Mouse (Mus musculus) kidney, adult 8-10 months (tissue): ENCODE results near the gene Hoxb8.
A peak's percentile ranks its signal among the peaks of the same experiment; 100 is the strongest.

Source experiments
- DNase-seq, 2 experiments: peaks; one replicate each; pipeline ENCODE4 v3.0.0; 2022

The Hoxb8 gene

DNA sequence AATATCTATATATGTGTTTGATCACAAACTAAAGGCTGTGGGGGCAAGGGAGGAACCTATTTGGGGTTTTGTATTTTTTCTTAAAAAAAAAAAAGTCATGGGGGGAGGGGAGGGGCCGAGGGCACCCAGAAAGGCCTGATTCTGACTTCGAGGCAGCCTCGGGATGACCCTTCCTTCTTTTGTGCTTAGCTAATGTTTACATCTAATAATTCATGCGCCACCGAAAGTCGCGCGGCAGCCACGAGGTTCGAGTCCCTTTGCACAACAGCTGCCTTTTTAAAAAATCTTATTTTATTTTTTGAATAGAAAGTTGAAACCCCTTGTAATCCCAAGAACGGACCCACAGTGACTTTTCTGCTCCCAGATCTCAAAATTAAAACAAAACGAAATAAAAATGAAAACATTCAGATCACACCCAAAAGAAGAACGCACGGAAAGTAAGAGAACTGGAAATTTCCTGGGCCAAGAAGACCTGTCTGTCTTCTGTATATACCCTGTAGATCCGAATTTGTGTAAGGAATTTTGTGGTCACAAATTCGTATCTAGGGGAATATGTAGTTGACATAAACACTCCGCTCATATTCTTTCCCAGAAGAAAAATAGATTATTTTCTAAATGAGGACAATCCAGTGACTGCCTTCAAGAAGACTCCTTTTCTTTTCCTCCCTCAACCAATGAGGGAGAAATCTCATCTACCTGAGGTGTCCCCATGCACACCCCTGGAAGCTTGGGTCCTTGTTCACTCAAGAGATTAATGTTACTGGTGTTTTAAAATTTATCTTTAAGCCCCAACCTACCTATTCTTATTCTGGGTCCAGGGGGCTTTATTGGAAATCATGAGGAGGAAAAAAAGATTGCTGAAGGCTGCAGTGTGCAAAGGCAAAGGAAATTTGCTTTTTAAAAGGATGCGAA is 35.2 kb downstream of the Hoxb8 start:
- no peak for DNase-seq

DNA sequence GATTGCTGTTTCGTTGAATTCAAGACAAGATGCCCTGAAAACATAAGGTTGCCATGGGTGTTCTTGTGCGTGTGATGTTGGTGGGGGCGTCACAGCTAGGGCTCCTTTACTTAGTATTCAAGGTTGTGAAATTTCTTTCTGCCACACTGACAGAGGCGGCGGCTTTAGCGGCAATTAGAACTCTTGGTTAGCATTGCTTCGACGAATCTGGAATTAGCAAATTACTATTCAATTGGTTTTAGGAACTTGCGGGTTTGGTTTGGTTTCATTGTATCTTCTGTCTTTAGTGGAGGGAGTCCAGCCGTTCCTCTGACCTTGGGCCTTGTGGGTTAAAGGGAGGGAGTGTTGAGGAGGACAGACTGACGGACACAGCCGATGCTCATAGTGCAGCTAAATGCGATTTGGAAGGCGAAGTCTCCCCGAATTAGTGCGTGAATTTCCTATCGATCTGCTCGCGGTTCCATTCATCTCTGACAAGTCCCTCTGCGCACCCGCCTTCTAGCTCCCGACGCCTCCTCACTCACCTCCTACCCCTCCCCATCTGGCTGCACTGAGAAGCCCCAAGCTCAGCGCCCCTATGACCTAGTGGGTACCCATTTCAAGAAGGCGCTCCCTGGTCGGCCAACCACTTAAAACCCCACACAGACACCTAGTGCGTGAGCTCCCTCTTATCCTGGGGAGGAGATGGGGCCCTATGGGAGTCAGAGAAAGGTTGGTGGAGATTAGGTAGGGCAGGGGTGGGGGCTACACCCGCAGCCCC is 36.1 kb downstream of the Hoxb8 start, which contains the start of gene Hoxb4:
Hoxb4 (plus strand) TSS at position 660 of the 760 bp plus-strand sequence.
- no peak for DNase-seq

DNA sequence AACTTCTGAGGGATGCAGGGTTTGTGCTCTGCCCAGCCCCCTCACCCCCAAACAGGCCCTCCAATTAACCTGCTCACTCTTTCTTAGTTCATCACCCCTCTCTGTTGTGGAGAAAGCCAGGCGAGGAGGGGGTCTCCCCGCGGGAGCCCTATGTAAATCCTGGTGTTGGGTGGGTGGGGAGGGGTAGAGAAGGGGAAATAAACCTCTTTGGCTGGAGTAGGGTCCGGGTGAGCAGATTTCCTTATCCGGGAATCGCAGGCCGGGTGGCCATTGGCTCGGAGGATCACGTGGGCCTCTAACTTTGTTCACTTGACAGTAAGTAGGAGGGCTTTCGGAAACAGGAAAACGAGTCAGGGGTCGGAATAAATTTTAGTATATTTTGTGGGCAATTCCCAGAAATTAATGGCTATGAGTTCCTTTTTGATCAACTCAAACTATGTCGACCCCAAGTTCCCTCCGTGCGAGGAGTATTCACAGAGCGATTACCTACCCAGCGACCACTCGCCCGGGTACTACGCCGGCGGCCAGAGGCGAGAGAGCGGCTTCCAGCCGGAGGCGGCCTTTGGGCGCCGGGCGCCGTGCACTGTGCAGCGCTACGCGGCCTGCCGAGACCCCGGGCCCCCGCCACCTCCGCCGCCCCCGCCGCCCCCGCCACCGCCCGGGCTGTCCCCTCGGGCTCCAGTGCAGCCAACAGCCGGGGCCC is 36.8 kb downstream of the Hoxb8 start:
- DNase-seq = peak; percentile 91

GRCm38 (mm10) chr11:96319071-96319902 is 37.6 kb downstream of the Hoxb8 start:
- DNase-seq = peak; percentile 58 to 73

DNA sequence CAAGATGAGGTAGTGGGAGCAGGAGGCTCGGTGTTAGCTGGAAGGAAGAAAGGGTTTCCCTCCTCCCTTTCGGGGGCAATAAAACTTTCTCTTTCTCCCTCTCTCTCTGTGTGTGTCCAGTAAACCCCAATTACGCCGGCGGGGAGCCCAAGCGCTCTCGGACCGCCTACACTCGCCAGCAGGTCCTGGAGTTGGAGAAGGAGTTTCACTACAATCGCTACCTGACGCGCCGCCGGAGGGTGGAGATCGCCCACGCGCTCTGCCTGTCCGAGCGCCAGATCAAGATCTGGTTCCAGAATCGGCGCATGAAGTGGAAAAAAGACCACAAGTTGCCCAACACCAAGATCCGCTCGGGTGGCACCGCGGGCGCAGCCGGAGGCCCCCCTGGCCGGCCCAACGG is 38.2 kb downstream of the Hoxb8 start:
- DNase-seq = peak in 1 of 2 experiments; percentile 66

DNA sequence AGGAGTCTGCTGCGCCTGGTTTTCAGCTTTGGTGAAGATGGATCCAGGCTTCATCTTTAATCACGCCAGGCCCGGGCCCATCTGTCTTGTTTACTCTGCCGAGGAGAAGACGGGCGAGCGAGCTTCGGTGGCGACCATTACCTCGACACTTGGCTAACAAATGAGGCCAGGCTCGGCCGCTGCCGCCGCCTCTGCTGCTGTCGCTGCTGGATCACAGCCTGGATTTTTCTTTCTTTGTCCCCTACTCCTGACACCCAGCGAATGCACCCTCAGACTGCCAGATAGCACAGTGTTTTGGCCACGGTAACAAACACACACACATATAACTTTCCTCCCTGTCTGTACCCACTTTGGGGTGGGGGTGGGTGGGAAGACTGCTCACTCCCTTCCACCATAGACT is 39.0 kb downstream of the Hoxb8 start:
- peak in 1 of 2 experiments; percentile 32 for DNase-seq

DNA sequence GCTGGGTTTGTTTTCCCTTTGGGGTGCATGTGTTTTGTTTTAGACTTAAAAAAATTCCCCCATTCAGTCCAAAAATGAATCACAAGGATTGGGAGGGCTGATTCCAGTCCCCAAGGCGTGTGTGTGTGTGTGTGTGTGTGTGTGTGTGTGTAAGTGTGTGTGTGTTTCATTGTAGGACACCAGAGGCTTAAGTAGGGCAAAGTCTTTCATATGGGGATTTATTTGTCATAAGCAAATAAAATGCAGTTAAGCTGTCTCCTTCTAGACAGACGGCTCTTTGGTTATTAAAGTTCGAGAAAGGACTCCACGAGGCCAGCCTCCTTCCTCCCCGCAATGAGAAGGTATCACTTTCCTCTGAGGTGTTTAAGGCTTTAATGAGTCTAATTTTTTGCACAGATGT is 40.1 kb downstream of the Hoxb8 start:
- DNase-seq = no peak

- DNase-seq = no peak
Observed at GRCm38 (mm10) chr11:96322738-96323137, 41.0 kb downstream of the Hoxb8 start.

DNA sequence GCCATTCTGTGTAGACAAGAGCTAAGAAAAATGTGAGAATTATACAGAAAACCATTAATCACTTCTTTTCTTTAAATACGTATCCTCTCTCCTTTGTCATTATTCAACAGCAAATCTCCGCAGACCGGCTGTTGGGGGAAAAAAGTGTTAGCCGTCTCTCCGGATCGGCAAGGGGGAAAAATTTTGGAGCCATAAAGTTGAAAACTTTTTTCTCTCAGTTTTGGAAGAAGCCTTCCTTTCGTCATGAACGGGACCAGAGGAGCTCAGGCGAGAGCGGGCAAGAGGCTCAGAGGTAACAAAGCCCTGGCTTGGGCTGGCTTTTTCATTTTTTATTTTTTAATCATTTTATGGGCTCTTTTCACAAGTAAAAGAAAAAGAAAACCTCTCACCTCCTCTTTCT is 41.4 kb downstream of the Hoxb8 start, which contains the start of gene Hoxb3:
Hoxb3 (plus strand) TSS at position 173 of the 400 bp plus-strand sequence.
- no peak for DNase-seq

DNA sequence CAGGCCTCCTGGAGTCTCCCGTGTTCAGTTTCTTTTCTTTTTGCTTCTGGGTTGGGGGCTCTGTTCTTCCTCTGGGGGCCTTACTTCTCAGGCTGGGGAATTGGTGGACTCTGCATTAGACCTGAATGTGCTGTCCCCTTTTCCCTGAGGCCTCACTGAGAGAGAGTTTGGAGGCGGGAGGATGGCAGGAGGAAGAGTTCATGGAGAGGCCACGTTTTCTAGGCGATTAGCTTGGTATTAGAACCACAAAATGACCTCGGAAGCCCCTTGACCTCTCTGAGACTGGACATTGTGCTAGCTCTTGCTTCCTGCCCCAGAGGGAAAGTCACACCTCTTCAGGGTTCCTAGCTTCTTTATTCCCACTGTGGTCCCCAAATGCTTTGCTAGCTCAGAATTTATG is 42.4 kb downstream of the Hoxb8 start:
- no peak for DNase-seq

DNA sequence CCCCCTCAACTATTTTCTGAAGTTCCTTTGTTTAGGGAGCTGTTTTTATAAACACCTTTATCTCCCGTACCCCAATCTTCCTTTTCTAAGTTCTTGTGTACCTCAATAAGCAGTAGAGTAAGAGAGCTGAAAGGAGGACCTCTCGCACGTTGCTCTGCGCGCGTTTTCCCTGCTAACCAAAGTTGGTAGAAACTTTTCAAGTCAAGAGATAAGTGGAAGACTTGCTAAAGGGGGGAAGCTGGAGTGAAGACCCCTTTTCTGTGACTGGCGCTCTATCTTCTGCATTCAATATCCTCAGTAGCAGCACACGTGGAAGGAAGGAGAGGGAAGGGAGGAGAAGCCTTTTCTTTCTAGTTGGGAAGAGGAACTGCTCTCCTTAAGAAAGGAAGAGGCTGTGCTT is 43.3 kb downstream of the Hoxb8 start:
- DNase-seq = no peak

DNA sequence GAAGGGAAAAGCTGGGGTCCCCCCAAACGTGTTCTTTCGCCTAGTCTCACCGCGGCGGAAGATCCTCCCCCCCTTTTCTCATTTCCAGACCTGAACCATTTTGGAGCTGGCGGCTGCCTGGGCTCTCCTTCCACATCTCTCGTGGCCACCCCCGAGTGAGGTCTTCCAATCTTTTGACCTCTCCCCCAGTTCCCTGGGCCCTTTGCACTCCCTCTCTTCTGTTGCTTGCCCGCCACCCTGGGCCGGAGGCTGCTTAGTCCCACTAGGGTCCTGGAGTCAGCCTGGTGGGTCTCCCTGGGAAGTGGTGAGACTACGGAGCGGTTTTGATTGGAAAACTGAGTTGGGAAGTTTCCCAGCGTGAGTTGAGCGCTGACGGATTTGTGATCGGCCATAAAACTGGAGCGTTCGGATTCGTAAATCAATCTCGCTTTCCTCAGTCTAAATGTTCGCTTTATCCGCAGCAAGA is 44.1 kb downstream of the Hoxb8 start:
- no peak for DNase-seq

GRCm38 (mm10) chr11:96326705-96327104 is 45.0 kb downstream of the Hoxb8 start:
- no peak for DNase-seq

DNA sequence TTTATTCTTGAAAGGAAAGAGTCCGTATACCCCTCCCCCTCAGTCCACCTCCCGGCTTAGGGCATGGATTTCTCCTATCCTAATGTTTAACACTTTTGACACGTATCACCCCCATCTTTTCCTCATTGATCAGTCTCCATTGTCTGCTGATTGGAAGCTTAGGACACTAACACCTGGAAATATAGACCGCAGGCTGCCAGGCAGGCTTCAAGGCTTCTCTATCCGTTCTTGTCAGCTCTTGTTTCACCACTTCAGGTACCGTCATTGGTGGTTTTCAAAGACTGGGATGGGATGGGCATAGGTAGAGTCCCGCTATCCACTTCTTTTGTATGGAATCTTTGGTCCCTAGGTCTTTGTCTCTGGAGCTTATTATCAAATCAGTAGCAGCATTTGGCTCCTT is 45.4 kb downstream of the Hoxb8 start:
- DNase-seq = no peak

DNA sequence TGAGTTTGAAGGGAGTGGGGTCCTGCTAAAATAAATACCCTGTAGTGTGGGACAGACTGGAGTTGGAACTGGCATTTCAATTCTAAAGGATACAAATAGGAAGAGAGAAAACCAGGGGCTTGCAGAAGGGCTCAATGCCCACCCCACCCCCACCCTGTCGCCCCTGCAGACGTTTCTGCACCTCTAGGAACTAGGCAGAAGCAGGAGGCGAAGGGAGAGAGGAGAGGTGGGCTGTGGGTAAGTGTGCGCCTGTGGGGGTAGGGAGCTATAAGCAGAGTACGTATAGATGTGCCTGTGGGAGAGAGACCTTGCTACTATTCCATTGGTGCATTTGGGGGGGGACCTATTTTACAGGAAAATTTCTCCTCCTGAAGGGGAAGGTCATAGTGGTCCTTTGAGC is 46.0 kb downstream of the Hoxb8 start:
- no peak for DNase-seq

DNA sequence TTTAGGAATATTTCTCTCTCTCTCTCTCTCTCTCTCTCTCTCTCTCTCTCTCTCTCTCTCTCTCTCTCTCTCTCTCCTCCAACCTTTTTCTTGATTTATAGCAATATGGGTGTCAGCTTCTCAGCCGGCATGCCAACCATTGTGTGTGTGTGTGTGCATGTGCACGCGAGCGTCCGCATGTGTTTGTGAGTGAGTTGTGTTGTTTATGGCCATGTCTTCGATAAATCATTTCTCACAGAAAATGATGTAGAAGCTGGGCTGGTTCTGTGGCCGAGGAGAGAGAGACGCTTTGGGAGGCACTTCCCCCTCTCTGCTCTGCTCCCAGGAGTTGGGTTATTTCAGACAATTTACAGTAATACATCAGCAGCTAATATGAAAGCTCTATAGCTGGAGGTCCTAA is 46.9 kb downstream of the Hoxb8 start:
- no peak for DNase-seq

DNA sequence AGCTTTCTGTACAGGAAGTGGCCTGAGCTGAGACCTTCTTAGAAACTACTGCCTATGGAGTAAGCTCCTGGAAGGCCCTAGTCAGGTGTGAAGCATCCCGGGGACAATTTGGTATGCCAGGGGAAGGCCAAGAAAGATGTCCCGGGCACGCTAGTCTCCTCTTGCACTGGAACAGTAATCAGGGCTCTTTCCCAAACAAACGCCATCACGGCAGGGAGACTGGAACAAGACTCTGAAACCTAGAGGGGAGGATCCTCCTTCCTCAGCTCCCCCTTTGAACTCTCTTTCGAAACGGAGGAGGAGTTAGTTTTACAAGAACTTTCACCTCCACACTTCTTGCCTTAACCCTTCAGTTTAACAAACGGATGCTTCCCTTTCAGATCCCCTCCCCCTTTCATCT is 50.4 kb downstream of the Hoxb8 start:
- DNase-seq = no peak

DNA sequence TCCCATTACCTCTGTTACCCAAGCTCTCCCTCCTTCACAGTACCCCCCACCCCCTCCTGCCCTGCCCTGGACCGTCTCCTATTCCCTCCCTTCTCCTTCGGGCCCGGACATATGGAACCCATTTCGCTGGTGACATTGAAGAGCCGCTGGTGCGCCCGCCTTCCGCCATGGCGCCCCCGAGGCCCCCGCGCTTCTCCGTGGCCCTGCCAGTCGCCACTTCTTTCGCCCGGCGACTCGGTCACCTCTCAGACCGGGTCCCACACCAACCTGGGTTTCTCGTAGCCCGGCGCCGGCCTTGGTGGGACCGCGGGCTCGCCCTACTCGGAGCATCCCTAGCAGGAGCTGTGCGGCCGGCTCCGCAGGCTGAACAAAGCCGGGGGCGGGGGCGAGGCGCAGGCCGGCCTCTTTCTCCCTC is 50.9 kb downstream of the Hoxb8 start:
- no peak for DNase-seq

GRCm38 (mm10) chr11:96333241-96334001 is 51.7 kb downstream of the Hoxb8 start:
- DNase-seq = no peak

DNA sequence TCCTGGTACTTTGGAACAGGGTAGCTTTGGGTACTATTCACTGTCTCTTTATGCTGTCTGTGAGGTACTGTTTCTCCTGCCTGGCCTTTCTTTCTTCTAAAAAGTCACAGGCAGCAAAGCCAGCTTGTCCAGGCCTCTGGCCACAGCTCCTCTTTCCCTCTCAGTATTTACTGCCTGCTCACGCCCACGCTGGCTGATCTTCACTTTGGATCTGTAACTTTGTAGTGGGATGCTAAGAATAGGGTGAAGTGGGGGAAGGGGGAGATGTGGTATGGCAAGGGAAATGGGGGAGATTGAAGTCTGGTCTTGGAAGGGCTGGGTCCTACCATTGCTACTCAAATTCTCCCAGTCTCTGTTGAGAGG is 52.3 kb downstream of the Hoxb8 start:
- no peak for DNase-seq
